Mouse (Mus musculus) spleen, embryonic (tissue): Measurements from ENCODE around the gene Erf.

ENCODE experiments used
- CTCF ChIA-PET: fragments of 350-600 bp; sonication (Branson Sonifier 250); formaldehyde crosslinking; loops from one replicate; lab custom pipeline; 2022; lab: Charles Lee

The Erf gene

DNA sequence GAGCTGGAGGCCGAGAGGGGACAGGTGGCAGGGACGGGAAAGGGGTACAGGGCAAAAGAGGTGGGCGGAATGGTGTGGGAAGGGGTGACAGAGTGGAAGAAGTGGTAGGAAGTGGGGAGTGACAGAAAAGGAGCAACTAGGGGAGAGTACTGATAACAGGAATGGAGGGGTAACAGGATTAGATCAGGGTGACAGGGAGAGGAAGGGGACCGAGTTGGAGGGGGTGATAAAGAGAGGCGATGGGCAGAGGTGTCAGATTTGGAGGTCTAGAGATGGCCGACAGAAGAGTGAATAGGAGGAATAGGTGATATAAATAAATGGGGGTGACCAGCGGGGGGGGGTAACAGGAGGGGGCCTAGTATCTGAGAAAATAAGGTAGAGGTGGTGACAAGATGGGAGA lies 18.0 kb upstream of the Erf start:
- CTCF ChIA-PET: interaction anchor here (0.6 kb wide), 1 partner anchor 24 kb away, joined by 3 read pairs; no protein-coding TSS in a partner anchor

GRCm38 (mm10) chr7:25267751-25268463 lies 17.3 kb upstream of the Erf start:
- CTCF ChIA-PET: interaction anchor here (0.6 kb wide), 2 partner anchors 24 to 31 kb away, joined by 3 to 4 read pairs; no protein-coding TSS in a partner anchor

DNA sequence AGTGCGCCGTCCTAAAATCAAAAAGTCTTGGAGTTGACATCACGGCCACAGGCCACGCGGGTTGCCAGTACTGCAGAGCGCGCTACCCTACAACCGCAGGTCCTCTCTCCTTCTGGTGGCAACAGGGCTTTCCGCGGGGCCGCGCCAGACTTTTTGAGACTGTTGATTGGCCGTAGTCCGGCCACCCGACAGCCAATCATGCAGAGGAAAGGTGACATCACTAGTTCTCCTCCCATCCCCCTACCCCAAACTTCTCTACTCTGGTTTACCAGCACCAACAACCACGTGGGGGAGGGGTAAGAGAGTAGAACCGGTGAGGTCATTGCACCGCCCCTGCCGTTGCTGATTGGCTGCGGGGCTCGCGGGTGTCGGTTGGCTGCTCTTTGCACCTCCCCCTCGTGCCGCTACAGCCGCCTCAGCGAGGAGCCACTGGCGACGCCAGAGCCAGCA lies 16.8 kb upstream of the Erf start, which contains the start of gene Cic:
TSS of gene Cic (plus strand) at position 404 of the 450 bp plus-strand sequence.
- CTCF ChIA-PET: no interaction called here

- CTCF ChIA-PET: no interaction called here
Measured at GRCm38 (mm10) chr7:25266180-25266962, 15.8 kb upstream of the Erf start.

DNA sequence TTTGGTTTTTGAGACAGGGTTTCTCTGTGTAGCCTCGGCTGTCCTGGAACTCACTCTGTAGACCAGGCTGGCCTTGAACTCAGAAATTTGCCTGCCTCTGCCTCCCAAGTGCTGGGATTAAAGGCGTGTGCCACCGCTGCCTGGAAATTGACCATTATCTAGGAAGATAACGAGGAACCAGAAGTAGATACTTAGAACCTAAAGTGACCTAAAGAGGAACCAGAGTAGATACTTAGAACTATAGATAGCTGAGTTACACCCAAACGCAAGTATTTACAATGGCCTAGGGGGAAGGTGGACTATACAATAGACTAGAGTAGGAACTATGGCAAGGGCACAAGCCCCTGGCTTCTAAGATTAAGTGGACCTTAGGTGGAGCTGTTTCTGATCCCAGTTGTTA lies 15.2 kb upstream of the Erf start:
- CTCF ChIA-PET: interaction anchor here (0.6 kb wide), 1 partner anchor 24 kb away, joined by 3 read pairs; no protein-coding TSS in a partner anchor

DNA sequence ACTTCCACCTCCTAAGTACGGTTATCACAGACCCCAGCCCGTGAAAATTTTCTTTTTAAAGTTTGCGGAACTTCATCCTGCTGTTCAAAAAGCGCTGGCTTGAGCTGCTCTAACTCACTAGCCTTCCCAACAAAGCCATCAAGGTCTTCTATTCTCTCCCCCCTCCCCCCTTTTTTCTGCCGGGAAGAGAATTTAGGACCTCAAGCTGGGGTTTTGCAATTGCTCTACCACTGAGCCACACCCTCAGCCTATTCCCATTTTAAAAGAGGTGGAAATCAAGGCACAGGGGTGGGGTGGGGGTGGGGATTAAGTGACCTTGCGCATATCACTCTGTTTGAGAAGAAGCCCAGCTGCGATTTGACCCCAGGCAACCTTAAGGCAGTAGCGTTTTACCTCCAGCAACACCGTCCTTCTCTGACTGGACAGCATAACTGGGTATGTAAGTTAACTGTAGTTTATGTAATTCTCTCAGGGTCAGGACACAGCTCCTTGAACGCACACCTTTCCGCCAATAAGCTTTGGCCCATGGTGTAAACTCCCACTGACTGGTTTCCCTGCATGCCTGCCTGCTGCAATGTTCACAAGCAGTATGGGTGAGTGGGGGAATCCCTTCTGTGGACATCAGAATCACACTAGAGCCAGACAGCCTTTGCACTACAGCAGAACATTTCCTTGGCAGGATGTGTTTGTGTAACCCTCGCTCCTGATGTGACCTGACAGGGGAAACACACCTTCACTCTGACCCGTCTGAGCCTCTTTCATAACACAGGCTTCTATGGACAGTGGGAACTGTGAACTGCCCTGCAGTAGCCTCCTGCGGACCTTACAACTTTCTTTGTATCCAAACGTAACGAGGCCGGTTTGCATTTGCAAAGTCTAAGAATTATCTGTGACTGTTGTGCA lies 13.7 kb upstream of the Erf start:
- CTCF ChIA-PET: interaction anchor here (0.6 to 0.7 kb wide), 2 partner anchors 139 to 388 kb away, joined by 4 read pairs; no protein-coding TSS in a partner anchor

DNA sequence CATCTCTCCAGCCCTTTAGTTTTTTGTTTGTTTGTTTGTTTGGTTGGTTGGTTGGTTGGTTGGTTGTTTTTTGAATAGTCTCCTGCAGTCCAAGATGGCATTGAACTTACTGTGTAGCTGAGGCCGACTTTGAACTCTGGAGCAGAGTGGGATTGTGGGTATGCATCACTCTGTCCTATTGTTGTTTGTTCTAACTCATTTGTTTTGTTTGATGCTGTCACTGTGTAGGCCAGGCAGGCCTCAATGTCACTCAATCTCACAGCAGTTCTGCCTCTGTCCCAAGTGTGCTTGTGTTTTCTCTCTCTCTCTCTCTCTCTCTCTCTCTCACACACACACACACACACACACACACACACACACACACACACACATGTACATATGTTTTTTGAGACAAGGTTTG lies 11.3 kb upstream of the Erf start:
- CTCF ChIA-PET: interaction anchor here (0.7 kb wide), 1 partner anchor 85 kb away, joined by 4 read pairs; no protein-coding TSS in a partner anchor

DNA sequence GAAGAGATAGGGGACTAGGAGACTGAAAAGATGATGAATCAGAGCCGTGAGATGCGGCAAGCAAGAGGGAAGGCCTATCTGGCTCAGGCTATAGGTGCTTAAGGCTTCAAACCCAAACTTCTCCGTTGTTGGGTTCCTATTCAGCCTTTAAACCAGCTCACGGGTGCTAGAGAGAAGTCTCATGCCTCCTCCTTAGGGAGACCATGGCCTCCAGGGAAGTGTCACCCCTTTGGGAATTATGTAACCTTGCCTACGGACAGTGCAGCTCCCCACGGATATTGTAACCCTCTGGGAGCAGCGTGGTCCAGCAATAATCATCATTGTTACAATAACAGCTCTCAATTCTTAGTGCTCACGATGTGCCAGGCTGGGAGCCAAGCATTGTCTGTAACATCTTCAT lies 1.3 kb upstream of the Erf start:
- CTCF ChIA-PET: no interaction called here

DNA sequence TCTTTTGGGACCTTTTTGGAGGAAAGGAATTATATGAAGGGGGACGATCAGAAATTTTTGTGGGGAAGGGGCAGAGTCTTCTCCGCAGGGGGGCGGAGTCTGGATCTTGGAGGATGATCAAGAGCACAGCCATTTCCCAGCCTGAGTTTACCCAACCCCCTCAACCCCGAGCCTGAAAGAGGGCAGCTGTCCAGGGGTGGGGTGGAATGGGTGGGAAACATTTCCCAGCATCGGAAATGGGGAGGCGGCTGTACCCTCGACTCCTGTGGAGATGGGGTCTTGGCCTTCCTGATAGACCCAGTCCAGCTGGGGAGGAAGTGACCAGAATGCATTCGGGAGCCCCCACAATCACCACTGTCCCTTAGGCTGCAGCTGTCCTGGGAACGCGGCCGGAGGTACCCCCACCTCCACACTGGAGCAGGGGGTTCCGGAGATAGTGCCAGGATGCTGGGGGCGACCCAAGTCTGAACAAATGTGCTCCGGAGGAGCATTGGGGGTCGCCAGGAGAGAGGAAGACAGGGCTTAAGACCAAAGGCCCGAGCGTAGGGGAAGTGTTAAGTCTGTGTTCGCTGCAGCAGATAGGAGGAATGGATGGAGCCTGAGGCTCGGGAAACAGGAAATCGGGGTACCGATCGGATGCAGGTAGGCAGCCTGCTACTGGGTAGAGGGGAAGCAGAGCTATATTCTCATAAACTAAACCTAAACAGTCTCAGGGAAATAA lies 670 bp upstream of the Erf start:
- CTCF ChIA-PET: no interaction called here

- CTCF ChIA-PET: interaction anchor here (0.6 kb wide), 1 partner anchor 184 kb away, joined by 7 read pairs; no protein-coding TSS in a partner anchor
Measured at GRCm38 (mm10) chr7:25249314-25250140, 1.0 kb downstream of the Erf start.

- CTCF ChIA-PET: no interaction called here
Measured at GRCm38 (mm10) chr7:25248846-25249313, 1.7 kb downstream of the Erf start.

- CTCF ChIA-PET: no interaction called here
Measured at GRCm38 (mm10) chr7:25248018-25248647, 2.4 kb downstream of the Erf start.

DNA sequence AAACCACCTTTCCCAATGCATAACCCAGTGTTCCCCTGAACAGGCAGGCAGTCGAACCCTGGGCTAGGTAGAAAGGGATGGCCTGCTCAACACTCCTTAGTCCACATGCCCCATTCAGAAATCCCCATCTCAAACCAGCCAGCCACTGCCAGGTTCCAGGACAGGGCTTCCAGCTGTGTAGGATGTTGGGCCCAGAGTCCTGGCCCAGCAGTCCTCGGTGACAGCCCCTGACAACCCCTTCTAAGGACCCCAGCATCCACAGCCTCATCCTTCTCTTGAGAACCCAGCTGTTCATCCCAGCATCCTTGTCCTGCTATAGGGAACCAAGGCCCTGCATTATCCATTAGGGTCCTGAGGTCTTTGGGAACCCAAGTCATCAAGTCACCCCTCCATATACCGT lies 3.1 kb downstream of the Erf start:
- CTCF ChIA-PET: no interaction called here

DNA sequence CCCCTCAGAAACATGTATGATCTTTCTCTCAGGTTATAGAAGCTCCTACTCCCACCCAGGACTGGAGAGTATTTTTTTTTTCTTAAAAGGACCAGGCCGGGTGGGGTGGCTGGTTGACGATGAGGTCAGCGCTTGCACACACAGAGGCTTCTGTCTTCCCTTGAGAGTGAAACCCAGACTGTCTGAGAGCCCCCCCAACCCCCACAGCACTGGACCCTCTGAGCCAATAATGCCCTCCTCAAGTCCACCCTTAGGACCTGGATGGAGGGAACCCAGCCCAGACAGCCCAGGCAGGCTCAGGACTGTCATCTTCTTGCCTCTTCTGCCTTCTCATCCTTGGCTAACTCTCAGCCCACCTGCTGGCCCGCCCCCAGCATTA lies 3.8 kb downstream of the Erf start:
- CTCF ChIA-PET: no interaction called here

GRCm38 (mm10) chr7:25246079-25246758 lies 4.3 kb downstream of the Erf start:
- CTCF ChIA-PET: interaction anchor here (0.6 to 1.2 kb wide), 2 partner anchors 34 to 97 kb away, joined by 3 to 5 read pairs; no protein-coding TSS in a partner anchor

- CTCF ChIA-PET: interaction anchor here (0.5 to 1.2 kb wide), 2 partner anchors 24 to 35 kb away, joined by 3 read pairs; no protein-coding TSS in a partner anchor
Measured at GRCm38 (mm10) chr7:25244562-25245369, 5.8 kb downstream of the Erf start.

DNA sequence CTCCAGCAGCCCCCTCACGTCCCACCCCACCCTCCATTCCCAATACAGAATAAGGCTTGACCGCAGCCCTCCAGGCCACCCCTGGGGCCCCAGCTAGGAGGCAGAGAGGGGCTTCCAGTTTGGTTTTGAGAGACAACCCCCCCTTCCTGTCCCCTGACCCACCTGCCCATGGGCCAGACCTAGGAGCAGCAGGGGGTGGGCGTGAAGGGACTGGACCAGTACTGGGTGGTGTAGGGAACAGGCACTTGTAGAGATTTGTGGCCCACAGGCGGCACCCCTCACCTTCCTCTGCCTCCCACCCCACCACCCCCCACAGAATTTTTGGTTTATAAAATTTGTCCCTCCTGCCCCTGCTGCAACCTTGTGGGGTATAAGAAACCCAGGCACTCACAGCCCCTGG lies 7.2 kb downstream of the Erf start:
- CTCF ChIA-PET: no interaction called here

DNA sequence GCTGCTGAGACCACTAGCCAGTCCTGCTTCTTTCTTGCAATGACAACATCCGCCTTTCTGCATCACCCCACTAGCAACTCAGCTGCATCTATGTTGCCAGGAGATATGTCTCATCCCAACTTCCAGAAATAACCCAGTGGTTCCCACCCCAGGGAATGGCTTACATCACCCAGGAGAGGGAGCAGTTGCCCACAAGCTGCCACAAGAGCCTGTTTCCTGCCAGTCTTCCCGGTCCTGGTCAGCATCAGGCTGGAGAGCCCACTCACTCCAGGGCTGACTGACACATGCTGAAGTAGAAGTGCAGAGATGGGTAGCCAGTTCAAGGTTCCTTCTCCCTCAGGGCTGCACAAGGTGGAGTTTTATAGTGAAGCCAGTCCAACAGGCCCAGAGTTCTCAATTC lies 9.5 kb downstream of the Erf start:
- CTCF ChIA-PET: no interaction called here
